Mouse (Mus musculus) cortical plate, adult 2 months (tissue): ENCODE measurements at regions not wholly inside any gene's neighbourhood (a gene's known extent, or its start where the extent isn't known, plus 50 kb on each side); places are given as distances from the start of the nearest gene placed in this dataset.

ENCODE experiments used
- H3K27ac ChIP-seq: fragments of 200-500 bp; 2 replicates; pipeline ENCODE4 v1.5.1; 2012; ENCODE audit warnings: low read length, control low read depth, inconsistent platforms; ENCODE audit not compliant: insufficient read depth
- H3K4me1 ChIP-seq: fragments of 200-500 bp; 2 replicates; pipeline ENCODE4 v1.6.1; 2011; ENCODE audit warnings: low read length; ENCODE audit not compliant: control insufficient read depth, insufficient read depth
- H3K4me3 ChIP-seq: fragments of 200-500 bp; 2 replicates; pipeline ENCODE4 v1.5.1; 2011; ENCODE audit warnings: mild to moderate bottlenecking, low read length, control low read depth; ENCODE audit not compliant: insufficient read depth
- CTCF ChIP-seq: fragments of 200-500 bp; IDR thresholded peaks from 2 replicates; pipeline ENCODE4 v1.5.1; 2011; ENCODE audit warnings: mild to moderate bottlenecking, control low read depth, low read length; ENCODE audit not compliant: insufficient read depth; ENCODE audit errors: extremely low read depth
- POLR2A ChIP-seq: fragments of 200-500 bp; IDR thresholded peaks from 2 replicates; pipeline ENCODE4 v1.6.1; 2011; ENCODE audit warnings: mild to moderate bottlenecking, low read length, control low read depth; ENCODE audit not compliant: insufficient read depth; ENCODE audit errors: extremely low read depth

GRCm38 (mm10) chr12:71487591-71488435, 178.1 kb downstream of the Dact1 start:
- Histone ChIP-seq H3K4me3 (no peak overlapping the region), H3K4me1 (peaks cover 2% of the 10 kb centered on the region; the same call in 1 of the 2 replicates), H3K27ac (no peak overlapping the region)
- TF ChIP-seq CTCF (no peak), POLR2A (no peak)

DNA sequence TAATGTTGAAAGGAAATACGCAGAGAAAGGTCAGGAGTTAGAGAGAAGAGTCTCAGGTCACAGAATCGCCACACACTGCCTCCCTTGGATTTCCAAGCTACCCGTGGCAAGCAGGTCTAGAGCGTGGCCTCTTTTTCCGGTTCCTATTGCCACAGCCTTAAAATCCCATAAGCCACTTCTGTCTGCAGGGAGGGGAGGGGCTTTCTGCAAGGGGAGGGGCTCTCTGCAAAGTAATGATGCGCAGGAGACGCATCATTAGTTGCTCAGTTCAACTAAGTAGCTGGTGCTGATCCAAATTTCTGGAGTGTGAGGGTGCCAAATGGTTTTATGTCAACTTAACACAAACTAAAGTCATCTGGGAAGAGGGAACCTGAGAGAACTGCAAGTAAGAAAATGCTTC, 179.6 kb downstream of the Dact1 start:
- H3K27ac ChIP-seq, result no peak overlapping the region
- peaks cover 4% of the 10 kb centered on the region for H3K4me1 ChIP-seq
- no peak for TF ChIP-seq POLR2A
- no peak for TF ChIP-seq CTCF
- no peak overlapping the region for H3K4me3 ChIP-seq

DNA sequence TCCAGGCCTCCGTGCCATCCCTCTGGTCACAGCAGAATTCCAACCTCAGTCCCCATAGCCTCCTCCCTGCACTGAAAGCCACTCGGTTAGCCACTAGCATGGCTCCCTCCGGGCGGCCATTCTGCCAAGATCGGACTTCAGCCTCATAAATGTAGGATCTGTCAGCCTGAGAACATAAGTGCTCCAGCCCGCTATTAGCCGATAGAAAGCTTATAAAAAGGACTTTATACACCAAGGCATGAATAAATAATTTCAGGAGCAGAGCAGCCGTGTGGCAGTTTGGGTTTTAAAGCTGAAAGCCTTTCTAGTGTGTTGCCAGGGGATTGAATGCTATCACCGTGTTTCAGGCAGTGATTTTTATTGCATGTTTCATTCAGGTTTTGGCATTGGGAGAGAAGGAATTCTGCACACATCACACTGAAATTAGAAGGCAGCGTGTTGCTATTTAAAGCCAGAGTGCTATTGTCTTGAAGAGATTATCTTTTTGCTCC, 185.2 kb downstream of the Dact1 start:
- Histone ChIP-seq H3K27ac (no peak overlapping the region), H3K4me3 (no peak overlapping the region), H3K4me1 (peaks cover 2% of the 10 kb centered on the region; the same call in 1 of the 2 replicates)

GRCm38 (mm10) chr12:71498246-71499029, 188.8 kb downstream of the Dact1 start:
- TF ChIP-seq POLR2A (no peak), CTCF (peak; percentile 20; the same call in 1 of the 2 replicates)
- Histone ChIP-seq H3K4me3 (no peak overlapping the region), H3K27ac (no peak overlapping the region), H3K4me1 (peaks cover 2% of the 10 kb centered on the region; the same call in 1 of the 2 replicates)

More for the DNA sequence above, 185.2 kb downstream of the Dact1 start:
- TF ChIP-seq CTCF (no peak), POLR2A (no peak)

GRCm38 (mm10) chr12:71501299-71501810, 191.7 kb downstream of the Dact1 start:
- TF ChIP-seq CTCF, result no peak
- no peak for TF ChIP-seq POLR2A
- Histone ChIP-seq H3K27ac (no peak overlapping the region), H3K4me1 (no peaks in the 10 kb centered on the region)

DNA sequence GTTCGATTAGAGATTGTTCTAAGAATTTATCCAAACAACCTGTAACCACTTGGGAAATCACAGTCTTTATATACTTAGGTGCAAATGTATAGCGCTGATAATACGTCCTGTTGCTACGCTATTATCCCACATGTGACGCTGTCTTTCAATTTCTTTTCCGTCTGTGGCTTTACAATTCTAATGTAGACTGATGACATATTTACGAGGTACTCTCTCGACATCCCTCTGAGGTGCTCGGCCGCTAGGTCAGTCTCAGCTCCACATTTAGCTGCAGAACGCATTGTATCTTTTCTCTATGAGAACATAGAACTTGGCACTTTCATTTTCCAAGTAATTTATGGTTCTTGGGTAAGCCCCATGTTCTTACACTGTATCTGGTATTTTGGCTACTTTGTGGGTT, 193.6 kb downstream of the Dact1 start:
- TF ChIP-seq POLR2A (no peak), CTCF (no peak)
- H3K4me3 ChIP-seq, result no peak overlapping the region
- no peaks in the 10 kb centered on the region for H3K4me1 ChIP-seq
- no peak overlapping the region for H3K27ac ChIP-seq

More at GRCm38 (mm10) chr12:71501299-71501810, 191.7 kb downstream of the Dact1 start:
- H3K4me3 ChIP-seq, result no peak overlapping the region

GRCm38 (mm10) chr12:71506206-71506605, 196.5 kb downstream of the Dact1 start:
- H3K4me1 ChIP-seq, result no peaks in the 10 kb centered on the region
- H3K4me3 ChIP-seq, result no peak overlapping the region
- no peak overlapping the region for H3K27ac ChIP-seq
- no peak for TF ChIP-seq POLR2A
- TF ChIP-seq CTCF, result no peak

- no peak overlapping the region for H3K4me3 ChIP-seq
- H3K4me1 ChIP-seq, result no peaks in the 10 kb centered on the region
- no peak for TF ChIP-seq POLR2A
- TF ChIP-seq CTCF, result no peak
- no peak overlapping the region for H3K27ac ChIP-seq
Measured at GRCm38 (mm10) chr12:71506716-71507115, 197.0 kb downstream of the Dact1 start.

DNA sequence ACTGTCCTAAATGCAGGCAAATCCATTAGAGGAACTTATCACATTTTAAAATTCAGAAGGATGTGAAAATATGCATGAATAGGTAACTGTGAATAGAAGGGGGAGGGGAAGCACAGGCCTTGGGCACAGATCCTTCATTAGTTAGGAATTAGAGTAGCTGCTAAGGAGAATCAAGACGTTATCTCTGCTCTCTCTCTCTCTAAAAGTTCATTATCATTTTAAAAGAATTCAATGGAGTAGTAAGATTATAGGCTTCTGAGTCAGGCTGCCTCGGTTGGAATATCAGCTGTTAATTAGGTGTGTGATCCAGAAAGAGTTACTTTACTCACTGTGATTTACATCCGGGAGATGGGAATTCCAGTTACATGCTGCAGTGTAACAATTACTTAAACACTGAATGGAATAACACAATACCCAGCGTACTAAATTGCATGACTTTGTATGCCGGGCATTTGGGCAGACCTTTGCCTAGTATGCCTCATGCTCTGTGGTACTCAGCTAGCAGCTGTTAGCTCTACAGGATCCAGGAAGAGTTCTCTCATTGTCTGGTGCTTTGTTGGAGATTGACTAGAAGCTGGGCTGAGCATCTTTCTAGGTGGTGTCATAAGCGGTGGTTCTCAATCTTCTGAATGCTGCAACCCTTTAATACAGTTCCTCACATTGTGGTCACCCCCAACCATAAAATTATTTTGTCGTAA, 203.4 kb downstream of the Dact1 start:
- Histone ChIP-seq H3K27ac (no peak overlapping the region), H3K4me1 (no peaks in the 10 kb centered on the region), H3K4me3 (no peak overlapping the region)
- TF ChIP-seq CTCF, result no peak
- no peak for TF ChIP-seq POLR2A
